Mouse (Mus musculus): ENCODE data around the gene Pygo2. TPM values are rescaled to one million over a fixed set of nuclear protein-coding genes. Genes with fewer than 3 reads are reported as not detected.

Pygo2 gene
- polyA plus RNA-seq, 1 experiment = 58.2 TPM

DNA sequence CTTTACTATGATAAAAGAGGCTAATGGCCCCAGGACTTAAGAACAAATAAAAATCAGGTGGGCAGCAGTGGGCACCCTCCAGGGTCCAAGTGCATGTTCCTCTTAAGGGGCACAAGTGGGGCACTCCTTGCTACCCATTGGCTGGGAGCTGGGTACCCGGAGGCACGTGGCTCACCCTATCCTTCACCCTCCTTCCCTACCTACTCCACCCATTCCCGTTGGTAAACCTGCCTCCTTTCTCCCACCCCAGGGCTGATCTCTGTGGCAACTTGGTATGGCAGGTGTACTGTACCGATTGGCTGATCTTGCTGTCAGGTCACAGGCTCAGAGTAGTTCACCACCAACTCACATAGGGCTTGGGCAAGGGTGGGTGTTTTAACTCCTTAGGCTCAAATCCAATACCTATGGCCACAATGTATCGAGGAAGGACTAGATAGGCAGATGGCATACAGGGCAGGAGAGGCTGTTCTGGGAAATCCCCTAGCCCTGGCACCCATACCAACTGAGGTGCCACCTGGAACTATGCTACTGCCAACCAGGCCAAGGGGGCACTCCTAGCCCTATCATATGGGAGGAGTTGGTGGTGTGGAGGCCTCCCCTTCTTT lies 46.3 kb upstream of the Pygo2 start:
- no peak for DNase-seq (ENCODE audit: low read depth in 1 of 2, low spot score in 2 of 2)
- Histone ChIP-seq H3K4me1 (ENCODE audit: control insufficient read depth, insufficient read depth, insufficient read length) (peaks cover 42% of the 10 kb centered on the region), H3K27ac (ENCODE audit: insufficient read depth, low read length) (no peak overlapping the region), H3K27me3 (ENCODE audit: control insufficient read depth, insufficient read depth, low read length) (no peaks in the 10 kb centered on the region), H3K36me3 (ENCODE audit: control insufficient read depth, insufficient read depth, low read length) (peaks cover 17% of the 10 kb centered on the region), H3K4me3 (ENCODE audit: extremely low read depth, insufficient read depth, insufficient read length) (no peak overlapping the region)
- 78% methylated on average over 5 of the region's 5 CpGs for WGBS
- no peak for TF ChIP-seq CTCF (IDR thresholded peaks at IDR 0.05; ENCODE audit: extremely low read depth, insufficient read depth, insufficient read length, insufficient replicate concordance)
- TF ChIP-seq POLR2A (IDR thresholded peaks at IDR 0.05; ENCODE audit: low read depth, low read length) = no peak

DNA sequence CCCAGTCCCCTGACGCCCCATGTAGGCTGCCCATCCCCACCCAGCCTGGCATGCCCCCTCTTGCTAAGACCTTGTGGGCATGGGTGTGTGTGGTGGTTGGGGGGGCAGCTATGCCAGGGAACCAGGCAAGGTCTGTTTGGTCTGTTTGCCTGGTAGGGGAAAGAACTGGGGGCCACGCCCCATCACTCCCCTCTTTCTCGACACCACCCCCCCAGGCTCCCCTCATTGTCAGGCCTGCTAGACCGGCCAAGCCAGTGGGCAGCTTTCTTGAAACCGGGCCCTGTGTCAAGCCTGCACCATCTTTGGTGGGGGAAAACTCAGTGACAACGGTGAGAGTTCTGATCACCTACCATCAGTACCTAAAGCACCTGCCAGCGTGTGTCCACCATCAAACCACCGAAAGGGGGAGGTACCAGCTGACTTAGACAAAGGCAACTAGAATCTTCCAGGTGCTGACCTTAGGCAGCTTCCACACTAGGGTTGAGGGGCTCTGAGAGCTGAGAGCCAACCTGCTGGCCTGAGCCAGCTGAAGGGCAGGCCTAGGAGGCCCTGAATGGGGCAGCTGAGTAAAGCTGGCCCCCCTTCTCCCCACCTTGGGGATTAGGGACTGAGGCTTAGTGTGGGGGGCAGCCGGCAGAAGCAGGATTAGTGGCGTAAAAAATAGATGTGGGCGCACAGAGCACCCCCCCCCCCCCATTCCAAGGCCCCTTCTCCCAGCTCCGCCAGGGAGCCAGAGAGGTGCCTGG lies 45.5 kb upstream of the Pygo2 start:
- 69% methylated on average over 12 of the region's 12 CpGs for WGBS
- DNase-seq (ENCODE audit: low read depth in 1 of 2, low spot score in 2 of 2) = no peak
- peak overlapping the region; percentile 49; the same call in 1 of the 2 replicates for H3K4me3 ChIP-seq (ENCODE audit: extremely low read depth, insufficient read depth, insufficient read length)
- peaks cover 40% of the 10 kb centered on the region for H3K4me1 ChIP-seq (ENCODE audit: control insufficient read depth, insufficient read depth, insufficient read length)
- H3K27me3 ChIP-seq (ENCODE audit: control insufficient read depth, insufficient read depth, low read length) = no peaks in the 10 kb centered on the region
- peak overlapping the region; percentile 69; the same call in 1 of the 2 replicates for H3K27ac ChIP-seq (ENCODE audit: insufficient read depth, low read length)
- peaks cover 15% of the 10 kb centered on the region for H3K36me3 ChIP-seq (ENCODE audit: control insufficient read depth, insufficient read depth, low read length)
- TF ChIP-seq POLR2A (IDR thresholded peaks at IDR 0.05; ENCODE audit: low read depth, low read length) = no peak

DNA sequence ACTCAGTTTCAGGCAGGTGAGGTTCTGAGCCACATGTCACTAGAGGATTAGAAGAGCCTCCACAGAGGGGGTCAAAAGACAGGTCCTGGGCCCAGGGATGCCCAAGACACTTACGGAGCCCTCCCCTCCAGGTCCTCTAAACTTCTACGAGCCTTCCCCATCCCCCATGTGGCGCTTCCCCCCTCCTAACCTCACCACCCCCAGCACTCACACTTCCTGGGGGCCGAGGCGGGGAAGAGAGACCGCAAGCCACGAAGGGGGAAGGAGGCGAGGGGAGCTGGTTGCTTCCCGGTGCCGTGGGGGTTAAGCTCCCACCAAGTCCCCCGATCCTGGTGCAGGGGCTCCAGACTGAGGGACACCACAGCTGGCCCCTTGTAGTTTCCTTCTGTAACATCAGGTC lies 44.6 kb upstream of the Pygo2 start:
- Histone ChIP-seq H3K27ac (ENCODE audit: insufficient read depth, low read length) (peak overlapping the region; percentile 69), H3K36me3 (ENCODE audit: control insufficient read depth, insufficient read depth, low read length) (peaks cover 10% of the 10 kb centered on the region), H3K4me3 (ENCODE audit: extremely low read depth, insufficient read depth, insufficient read length) (peak overlapping the region; percentile 49; the same call in 1 of the 2 replicates), H3K4me1 (ENCODE audit: control insufficient read depth, insufficient read depth, insufficient read length) (peaks cover 42% of the 10 kb centered on the region), H3K27me3 (ENCODE audit: control insufficient read depth, insufficient read depth, low read length) (no peaks in the 10 kb centered on the region)
- TF ChIP-seq POLR2A (IDR thresholded peaks at IDR 0.05; ENCODE audit: low read depth, low read length) (no peak), CTCF (IDR thresholded peaks at IDR 0.05; ENCODE audit: extremely low read depth, insufficient read depth, insufficient read length, insufficient replicate concordance) (no peak)
- 11% methylated on average over 11 of the region's 11 CpGs for WGBS
- peak in 1 of 2 experiments; percentile 48 for DNase-seq (ENCODE audit: low read depth in 1 of 2, low spot score in 2 of 2)

DNA sequence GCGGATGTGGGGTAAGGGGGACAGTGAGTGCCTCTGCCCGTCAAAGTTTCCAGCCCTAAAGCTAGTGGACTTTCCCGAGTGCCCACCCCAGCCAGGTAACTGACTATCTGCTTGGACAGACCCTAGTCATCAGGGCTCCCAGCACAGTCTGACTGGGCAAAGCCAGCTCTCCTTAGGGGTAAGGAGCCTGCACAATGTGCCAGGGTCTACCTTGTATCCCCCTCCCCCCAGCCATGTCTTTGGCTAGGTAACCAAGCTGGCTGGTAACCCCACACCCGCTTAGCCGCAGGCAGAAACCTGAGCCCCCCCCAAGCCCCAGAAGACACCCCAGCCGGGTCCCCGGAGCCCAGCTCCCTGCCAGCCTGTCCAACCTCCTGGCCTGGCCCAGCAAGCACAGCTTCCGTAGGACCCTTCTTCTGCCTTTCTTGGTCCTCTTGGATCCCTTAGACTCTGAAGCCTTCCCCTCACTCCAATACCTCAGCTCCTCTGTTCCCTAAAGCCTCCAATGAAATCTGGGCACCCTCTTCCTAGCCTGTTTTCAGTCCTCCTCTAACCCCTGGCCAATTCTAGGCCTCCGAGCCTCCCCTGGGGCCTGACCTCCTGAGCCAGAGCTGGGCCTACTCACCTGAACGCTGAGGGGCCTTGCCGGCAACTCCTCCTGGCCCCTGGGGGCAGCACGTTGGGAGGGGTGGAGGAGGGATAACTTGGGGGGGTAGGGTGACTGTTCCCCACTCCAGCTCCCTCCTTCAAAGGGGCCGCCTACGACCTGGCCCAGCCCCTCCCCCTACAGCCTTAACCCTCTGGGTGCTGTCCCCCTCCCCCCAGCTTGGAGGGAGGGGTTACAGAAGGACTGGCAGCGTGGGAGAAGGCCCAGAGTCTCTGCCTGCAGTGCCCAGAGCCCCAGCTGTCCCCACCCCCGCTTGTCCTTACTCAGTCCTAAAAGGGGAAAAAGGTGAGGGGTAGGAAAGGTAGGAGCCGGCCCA lies 43.3 kb upstream of the Pygo2 start:
- H3K27ac ChIP-seq (ENCODE audit: insufficient read depth, low read length) = peak overlapping the region; percentile 84
- 77% methylated on average over 16 of the region's 17 CpGs for WGBS
- TF ChIP-seq POLR2A (IDR thresholded peaks at IDR 0.05; ENCODE audit: low read depth, low read length) (no peak), CTCF (IDR thresholded peaks at IDR 0.05; ENCODE audit: extremely low read depth, insufficient read depth, insufficient read length, insufficient replicate concordance) (no peak)
- no peaks in the 10 kb centered on the region for H3K27me3 ChIP-seq (ENCODE audit: control insufficient read depth, insufficient read depth, low read length)
- peak overlapping the region; percentile 49 for H3K4me3 ChIP-seq (ENCODE audit: extremely low read depth, insufficient read depth, insufficient read length)
- no peaks in the 10 kb centered on the region; the same call in 1 of the 2 replicates for H3K36me3 ChIP-seq (ENCODE audit: control insufficient read depth, insufficient read depth, low read length)
- peak in 1 of 2 experiments; percentile 35 for DNase-seq (ENCODE audit: low read depth in 1 of 2, low spot score in 2 of 2)
- H3K4me1 ChIP-seq (ENCODE audit: control insufficient read depth, insufficient read depth, insufficient read length) = peaks cover 50% of the 10 kb centered on the region

DNA sequence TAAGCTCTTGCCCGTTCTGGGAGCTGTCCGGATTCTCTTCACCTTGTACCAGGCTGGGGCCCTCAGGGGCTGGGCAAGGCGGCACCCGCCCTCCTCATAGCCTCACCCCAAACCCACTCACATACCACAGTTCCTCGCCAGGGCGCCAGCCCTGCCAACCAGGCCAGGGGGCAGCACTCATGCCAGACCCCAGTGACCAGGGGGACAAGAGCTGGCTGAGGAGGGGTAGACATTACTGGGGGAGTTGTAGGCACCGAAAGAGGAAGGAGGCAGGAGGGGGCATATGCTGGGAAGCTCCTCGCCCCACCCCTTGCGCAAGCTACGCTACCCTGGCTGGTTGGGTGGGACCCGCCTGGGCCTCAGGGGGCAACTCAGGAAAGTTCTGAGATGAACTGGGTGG lies 42.4 kb upstream of the Pygo2 start:
- peak overlapping the region; percentile 49; the same call in 1 of the 2 replicates for H3K4me3 ChIP-seq (ENCODE audit: extremely low read depth, insufficient read depth, insufficient read length)
- no peak for TF ChIP-seq POLR2A (IDR thresholded peaks at IDR 0.05; ENCODE audit: low read depth, low read length)
- TF ChIP-seq CTCF (IDR thresholded peaks at IDR 0.05; ENCODE audit: extremely low read depth, insufficient read depth, insufficient read length, insufficient replicate concordance) = no peak
- no peaks in the 10 kb centered on the region; the same call in 1 of the 2 replicates for H3K36me3 ChIP-seq (ENCODE audit: control insufficient read depth, insufficient read depth, low read length)
- peaks cover 50% of the 10 kb centered on the region for H3K4me1 ChIP-seq (ENCODE audit: control insufficient read depth, insufficient read depth, insufficient read length)
- 64% methylated on average over 11 of the region's 11 CpGs for WGBS
- no peak for DNase-seq (ENCODE audit: low read depth in 1 of 2, low spot score in 2 of 2)
- H3K27me3 ChIP-seq (ENCODE audit: control insufficient read depth, insufficient read depth, low read length) = no peaks in the 10 kb centered on the region
- H3K27ac ChIP-seq (ENCODE audit: insufficient read depth, low read length) = peak overlapping the region; percentile 84

DNA sequence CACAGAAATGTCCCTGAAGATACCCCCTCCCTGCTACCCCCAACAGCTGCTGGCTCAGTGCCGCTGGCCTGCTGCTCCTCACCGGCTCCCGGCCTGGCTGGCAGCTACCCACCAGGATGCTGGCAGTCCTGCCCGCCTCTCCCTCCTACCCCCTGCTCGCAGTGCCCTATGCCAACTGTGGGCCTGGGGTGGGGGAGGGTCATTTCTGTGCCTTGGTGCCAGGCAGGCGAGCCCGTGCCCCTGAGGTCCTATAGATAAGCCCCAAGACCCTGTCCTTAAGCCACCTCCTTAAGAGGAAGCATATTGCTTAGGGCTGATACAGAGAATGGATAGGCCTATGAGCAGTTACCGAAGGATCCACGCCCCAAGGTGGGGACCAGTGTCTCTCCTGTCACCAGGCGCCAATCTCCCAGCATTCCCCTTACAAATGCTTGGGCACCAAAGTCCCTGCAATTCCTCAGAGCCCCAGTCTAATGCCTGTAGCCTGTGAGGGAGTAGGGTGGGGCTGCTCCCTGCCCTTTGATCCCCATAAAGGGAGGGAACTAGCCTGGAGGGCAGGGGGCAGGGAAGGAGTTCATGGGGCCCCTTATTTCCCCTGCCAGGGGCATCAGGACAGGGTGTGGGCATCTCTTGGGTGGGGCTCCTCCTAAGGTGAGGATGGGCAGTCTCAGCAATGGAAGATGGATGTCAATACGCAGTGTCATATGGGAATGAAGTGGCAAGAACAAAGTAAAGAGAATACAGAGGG lies 41.7 kb upstream of the Pygo2 start:
- Histone ChIP-seq H3K36me3 (ENCODE audit: control insufficient read depth, insufficient read depth, low read length) (no peaks in the 10 kb centered on the region), H3K4me1 (ENCODE audit: control insufficient read depth, insufficient read depth, insufficient read length) (peaks cover 50% of the 10 kb centered on the region), H3K4me3 (ENCODE audit: extremely low read depth, insufficient read depth, insufficient read length) (peak overlapping the region; percentile 49; the same call in 1 of the 2 replicates), H3K27ac (ENCODE audit: insufficient read depth, low read length) (peak overlapping the region; percentile 84), H3K27me3 (ENCODE audit: control insufficient read depth, insufficient read depth, low read length) (no peaks in the 10 kb centered on the region)
- DNase-seq (ENCODE audit: low read depth in 1 of 2, low spot score in 2 of 2) = no peak
- WGBS = 72% methylated on average over 11 of the region's 11 CpGs
- no peak for TF ChIP-seq POLR2A (IDR thresholded peaks at IDR 0.05; ENCODE audit: low read depth, low read length)
- no peak for TF ChIP-seq CTCF (IDR thresholded peaks at IDR 0.05; ENCODE audit: extremely low read depth, insufficient read depth, insufficient read length, insufficient replicate concordance)
